Mouse (Mus musculus): ENCODE measurements around the gene H2afb1. TPM values are rescaled to one million over a fixed set of nuclear protein-coding genes. Genes with fewer than 3 reads are reported as not detected.
"Not testable (repeated sequence)": the region's sequence is repeated elsewhere in the genome, so short reads cannot be mapped to it uniquely, and the experiment has no call there.

H2afb1 gene
- not detected in 2 replicates for polyA plus RNA-seq (2014; fragmentation: Nextera tagmentation; extraction: Ambion mirVana)

DNA sequence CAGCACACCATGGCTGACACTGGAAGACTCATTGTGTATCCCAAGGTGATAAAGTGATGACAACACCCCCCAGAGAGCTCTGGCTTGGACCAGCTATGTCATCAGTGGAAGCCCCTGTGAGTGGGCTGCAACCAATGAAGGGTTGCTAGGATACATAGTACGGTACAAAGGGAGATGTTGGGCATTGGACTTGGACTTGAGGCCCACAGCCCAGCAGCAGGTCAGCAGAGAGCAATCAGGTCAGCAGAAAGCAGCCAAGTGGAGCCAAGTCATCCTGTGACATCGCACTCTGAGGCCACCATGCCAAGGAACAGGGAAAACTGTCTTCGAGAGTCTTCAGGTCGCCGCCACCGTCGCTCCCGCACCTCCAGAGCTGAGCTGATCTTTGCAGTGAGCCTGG lies at the start of gene H2afb1:
Gene H2afb1, plus strand, starts transcription at position 301 of the 400 bp plus-strand sequence.
- WGBS: 87% methylated on average over 1 of the region's 8 CpGs
- H3K4me2 ChIP-seq (ENCODE audit: low read depth, low read length); DNase-seq (ENCODE audit: low spot score); H3K9ac ChIP-seq (ENCODE audit: low read depth, low read length); H3K36me3 ChIP-seq (ENCODE audit: control insufficient read depth, insufficient read depth, low read length); H3K4me1 ChIP-seq (ENCODE audit: control insufficient read depth, insufficient read depth, low read length); H3K27ac ChIP-seq (replicated peaks; ENCODE audit: low read depth, low read length); ATAC-seq (ENCODE audit: low read depth); H3K9me3 ChIP-seq (ENCODE audit: control insufficient read depth, low read length); H3K4me3 ChIP-seq (ENCODE audit: low read depth, low read length); H3K27me3 ChIP-seq (replicated peaks; ENCODE audit: control insufficient read depth, insufficient read depth, low read length): not testable (repeated sequence)

DNA sequence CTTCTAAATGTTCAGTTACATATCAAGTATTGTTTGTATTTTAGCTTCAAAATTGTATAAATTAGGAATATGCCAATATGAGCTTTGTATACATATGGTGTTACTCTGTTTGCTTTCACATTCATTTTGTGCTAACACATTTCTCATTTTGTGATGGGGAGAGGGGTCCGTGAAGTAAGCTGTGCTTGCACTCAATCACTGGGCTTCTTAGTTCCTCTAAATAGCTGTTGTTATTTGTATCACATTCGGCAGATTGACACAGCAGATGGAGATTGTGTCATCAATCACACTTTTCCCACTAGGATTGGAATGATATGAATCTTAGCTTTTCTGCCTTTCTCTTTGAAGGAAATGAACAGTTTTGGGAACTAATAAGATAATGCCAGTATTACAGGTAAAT lies 21.5 kb downstream of the H2afb1 start:
- Histone ChIP-seq H3K27ac (replicated peaks; ENCODE audit: low read depth, low read length) (no peak overlapping the region), H3K9me3 (ENCODE audit: control insufficient read depth, low read length) (no peaks in the 10 kb centered on the region), H3K4me1 (ENCODE audit: control insufficient read depth, insufficient read depth, low read length) (no peaks in the 10 kb centered on the region), H3K36me3 (ENCODE audit: control insufficient read depth, insufficient read depth, low read length) (no peaks in the 10 kb centered on the region), H3K4me3 (ENCODE audit: low read depth, low read length) (no peak overlapping the region), H3K9ac (ENCODE audit: low read depth, low read length) (no peak overlapping the region), H3K4me2 (ENCODE audit: low read depth, low read length) (no peak overlapping the region), H3K27me3 (replicated peaks; ENCODE audit: control insufficient read depth, insufficient read depth, low read length) (no peaks in the 10 kb centered on the region)
- DNase-seq (ENCODE audit: low spot score) (no peak), ATAC-seq (ENCODE audit: low read depth) (no peak)
- 77% methylated on average over 2 of the region's 2 CpGs for WGBS
